Mouse (Mus musculus): ENCODE data around the gene Ankrd33b. TPM values are rescaled to one million over a fixed set of nuclear protein-coding genes. Genes with fewer than 3 reads are reported as not detected.

Ankrd33b gene
- total and polyA plus RNA-seq, 3 experiments = 50.0 to 69.6 (median 60.3) TPM

GRCm38 (mm10) chr15:31253380-31253779 lies 114.1 kb downstream of the Ankrd33b start:
- Histone ChIP-seq H3K79me2 (replicated peaks; ENCODE audit: control insufficient read depth, extremely low read depth, insufficient read depth, poor library complexity, severe bottlenecking) (no peaks in the 10 kb centered on the region), H3K27me3 (replicated peaks) (no peaks in the 10 kb centered on the region), H3K4me2 (ENCODE audit: insufficient read depth, low read depth, poor library complexity, severe bottlenecking) (no peak overlapping the region), H3K4me1 (ENCODE audit: control insufficient read depth in 1 of 2, insufficient read depth in 2 of 2) (peaks cover 48 to 96% of the 10 kb centered on the region in 2 experiments), H3K36me3 (replicated peaks in 1 of 2; ENCODE audit: control insufficient read depth in 1 of 2, insufficient read depth in 1 of 2, low read length in 1 of 2) (peaks cover 0 to 46% of the 10 kb centered on the region in 2 experiments), H3K9ac (ENCODE audit: insufficient read depth, low read depth) (no peak overlapping the region), H3K4me3 (replicated peaks in 1 of 3; ENCODE audit: low read depth in 2 of 3, low read length in 2 of 3, poor library complexity in 1 of 3) (no peak overlapping the region), H3K27ac (ENCODE audit: insufficient read depth, low read depth) (peak overlapping the region; percentile 9; the same call in 1 of the 2 replicates), H3K9me3 (replicated peaks; ENCODE audit: low read length) (no peaks in the 10 kb centered on the region)
- in situ Hi-C loops (cut with MboI; ENCODE audit: low pct_ligation_motif_present, low pct_unique_long_range_greater_than_20kb, low sequenced_read_pairs) = loop anchor here (25.0 kb wide), 1 partner anchor 441 kb away; no protein-coding TSS in a partner anchor
- TF ChIP-seq SMC3 (IDR thresholded peaks at IDR 0.05; ENCODE audit: low read depth, low read length) = peak; percentile 49
- TF ChIP-seq MXI1 (IDR thresholded peaks at IDR 0.05; ENCODE audit: low read depth, low read length) = peak; percentile 75; the same call in 1 of the 2 replicates
- TF ChIP-seq MAFK (IDR thresholded peaks at IDR 0.05; ENCODE audit: insufficient replicate concordance, low read length) = peak; percentile 50; the same call in 1 of the 2 replicates
- no peak for TF ChIP-seq ZNF384 (IDR thresholded peaks at IDR 0.05; ENCODE audit: low read depth, low read length)
- 0 out of 2 replicates have a peak, but pooled peaks have one; percentile 52 for TF ChIP-seq MYC (IDR thresholded peaks at IDR 0.05; ENCODE audit: low read depth, low read length)
- no peak for TF ChIP-seq EP300 (IDR thresholded peaks at IDR 0.05; ENCODE audit: low read length)
- peak; percentile 47; the same call in 1 of the 2 replicates for TF ChIP-seq IRF4 (IDR thresholded peaks at IDR 0.05; ENCODE audit: low read depth, low read length)
- no peak for TF ChIP-seq USF2 (conservative IDR thresholded peaks at IDR 0.05; ENCODE audit: low read depth, low read length)
- no peak for TF ChIP-seq USF1 (IDR thresholded peaks at IDR 0.05; ENCODE audit: low read depth, low read length)
- no peak for TF ChIP-seq HCFC1 (IDR thresholded peaks at IDR 0.05; ENCODE audit: low read depth, low read length)
- TF ChIP-seq NRF1 (IDR thresholded peaks at IDR 0.05; ENCODE audit: low read depth, low read length) = no peak
- no peak for TF ChIP-seq ZKSCAN1 (IDR thresholded peaks at IDR 0.05; ENCODE audit: borderline replicate concordance, low read depth, low read length)
- TF ChIP-seq CTCF (conservative IDR thresholded peaks at IDR 0.05 in 1 of 2, IDR thresholded peaks at IDR 0.05 in 1 of 2; ENCODE audit: low read depth in 2 of 2, low read length in 2 of 2) = peak in 1 of 2 experiments; percentile 62; a peak in 2 of 4 replicates
- peak; percentile 61; the same call in 1 of the 2 replicates for TF ChIP-seq MAX (IDR thresholded peaks at IDR 0.05; ENCODE audit: low read length)
- no peak for TF ChIP-seq JUN (IDR thresholded peaks at IDR 0.05; ENCODE audit: insufficient read depth, low read depth, low read length)
- TF ChIP-seq ELF1 (IDR thresholded peaks at IDR 0.05; ENCODE audit: low read depth, low read length) = 0 out of 2 replicates have a peak, but pooled peaks have one; percentile 37
- TF ChIP-seq RAD21 (IDR thresholded peaks at IDR 0.05; ENCODE audit: low read depth, low read length) = peak; percentile 56
- peak; percentile 58 for TF ChIP-seq BHLHE40 (IDR thresholded peaks at IDR 0.05; ENCODE audit: low read depth, low read length)
- TF ChIP-seq ZC3H11A (IDR thresholded peaks at IDR 0.05; ENCODE audit: low read depth, low read length) = 0 out of 2 replicates have a peak, but pooled peaks have one; percentile 1
- TF ChIP-seq GABPA (IDR thresholded peaks at IDR 0.05; ENCODE audit: insufficient replicate concordance, low read depth, low read length) = no peak
- TF ChIP-seq UBTF (IDR thresholded peaks at IDR 0.05; ENCODE audit: low read depth, low read length) = no peak
- dilution Hi-C loops (cut with MboI; ENCODE audit: extremely low pct_ligation_motif_present, extremely low pct_unique_long_range_greater_than_20kb, low sequenced_read_pairs) = no loop called here
- DNase-seq (ENCODE audit: extremely low read depth) = peak; percentile 54
